Mouse (Mus musculus): ENCODE data around the gene Dop1b. TPM values are rescaled to one million over a fixed set of nuclear protein-coding genes. Genes with fewer than 3 reads are reported as not detected.

Dop1b gene
- polyA plus RNA-seq, 1 experiment = 35.5 TPM

DNA sequence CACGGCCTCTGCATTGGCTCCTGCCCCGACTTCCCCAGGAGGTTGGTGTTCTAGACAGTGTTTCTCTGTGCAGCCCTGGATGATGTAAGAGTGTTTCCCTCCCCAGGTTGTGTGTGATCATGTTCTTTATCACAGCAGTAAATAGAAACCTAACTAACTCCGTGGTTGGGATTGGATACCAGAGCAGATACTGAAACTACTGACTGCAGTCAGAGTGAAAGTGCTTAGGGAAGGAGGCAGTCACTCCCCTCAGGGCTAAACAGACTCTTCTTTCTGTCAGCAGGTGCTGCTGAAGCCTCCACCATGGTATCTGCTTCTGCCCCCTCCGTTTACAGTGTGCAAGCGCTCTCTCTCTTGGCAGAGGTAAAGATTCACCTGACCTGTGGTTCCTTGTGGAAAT, 86.9 kb downstream of the Dop1b start:
- H3K4me1 ChIP-seq (ENCODE audit: control insufficient read depth, insufficient read depth, insufficient read length) = peaks cover 2% of the 10 kb centered on the region; the same call in 1 of the 2 replicates
- no peak for TF ChIP-seq CTCF (IDR thresholded peaks at IDR 0.05; ENCODE audit: extremely low read depth, insufficient read depth, insufficient read length, insufficient replicate concordance)
- TF ChIP-seq POLR2A (IDR thresholded peaks at IDR 0.05; ENCODE audit: low read depth, low read length) = no peak
- H3K4me3 ChIP-seq (ENCODE audit: extremely low read depth, insufficient read depth, insufficient read length) = no peak overlapping the region
- DNase-seq (ENCODE audit: low read depth in 1 of 2, low spot score in 2 of 2) = no peak
- peaks cover 9% of the 10 kb centered on the region for H3K36me3 ChIP-seq (ENCODE audit: control insufficient read depth, insufficient read depth, low read length)
- 60% methylated on average over 5 of the region's 5 CpGs for WGBS
- no peak overlapping the region for H3K27ac ChIP-seq (ENCODE audit: insufficient read depth, low read length)
- no peaks in the 10 kb centered on the region for H3K27me3 ChIP-seq (ENCODE audit: control insufficient read depth, insufficient read depth, low read length)

DNA sequence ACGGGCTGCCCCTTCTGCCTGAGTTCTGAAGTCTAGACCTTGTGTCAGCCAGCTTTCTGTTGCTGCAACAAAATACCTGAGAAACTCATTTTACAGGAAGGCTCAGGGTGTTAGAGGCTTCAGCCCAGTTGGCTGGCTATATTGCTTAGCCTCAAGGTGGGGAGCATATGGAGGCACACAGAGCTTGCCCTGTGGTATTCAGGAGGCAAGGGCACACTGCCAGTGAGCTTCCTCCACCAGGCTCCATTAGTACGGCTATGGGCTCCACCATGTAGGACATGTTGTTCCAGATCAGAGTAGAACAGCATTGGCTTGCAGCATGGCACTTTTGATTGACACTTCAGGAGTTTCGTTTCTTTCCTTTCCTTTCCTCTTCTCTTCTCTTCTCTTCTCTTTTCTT, 87.4 kb downstream of the Dop1b start:
- peaks cover 9% of the 10 kb centered on the region for H3K36me3 ChIP-seq (ENCODE audit: control insufficient read depth, insufficient read depth, low read length)
- WGBS = 71% methylated on average over 3 of the region's 3 CpGs
- peaks cover 2% of the 10 kb centered on the region; the same call in 1 of the 2 replicates for H3K4me1 ChIP-seq (ENCODE audit: control insufficient read depth, insufficient read depth, insufficient read length)
- H3K4me3 ChIP-seq (ENCODE audit: extremely low read depth, insufficient read depth, insufficient read length) = no peak overlapping the region
- no peaks in the 10 kb centered on the region for H3K27me3 ChIP-seq (ENCODE audit: control insufficient read depth, insufficient read depth, low read length)
- no peak for DNase-seq (ENCODE audit: low read depth in 1 of 2, low spot score in 2 of 2)
- TF ChIP-seq CTCF (IDR thresholded peaks at IDR 0.05; ENCODE audit: extremely low read depth, insufficient read depth, insufficient read length, insufficient replicate concordance) = no peak
- TF ChIP-seq POLR2A (IDR thresholded peaks at IDR 0.05; ENCODE audit: low read depth, low read length) = no peak
- no peak overlapping the region for H3K27ac ChIP-seq (ENCODE audit: insufficient read depth, low read length)

DNA sequence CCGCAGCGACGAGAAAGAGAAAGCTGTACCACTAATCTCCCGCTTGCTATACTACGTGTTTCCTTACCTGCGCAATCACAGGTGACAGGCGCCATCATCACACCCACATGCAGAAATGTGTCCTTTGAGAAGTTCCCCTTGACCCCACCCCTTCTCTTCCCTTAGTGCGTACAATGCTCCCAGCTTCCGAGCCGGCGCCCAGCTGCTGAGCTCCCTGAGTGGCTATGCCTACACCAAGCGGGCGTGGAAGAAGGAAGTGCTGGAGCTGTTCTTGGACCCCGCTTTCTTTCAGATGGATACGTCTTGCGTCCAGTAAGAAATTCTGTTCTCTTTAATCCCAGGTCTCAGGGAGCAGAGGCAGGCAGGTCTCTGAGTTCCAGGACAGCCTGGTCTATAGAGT, 88.2 kb downstream of the Dop1b start:
- peaks cover 9% of the 10 kb centered on the region for H3K36me3 ChIP-seq (ENCODE audit: control insufficient read depth, insufficient read depth, low read length)
- no peak for TF ChIP-seq CTCF (IDR thresholded peaks at IDR 0.05; ENCODE audit: extremely low read depth, insufficient read depth, insufficient read length, insufficient replicate concordance)
- H3K27ac ChIP-seq (ENCODE audit: insufficient read depth, low read length) = no peak overlapping the region
- 95% methylated on average over 16 of the region's 16 CpGs for WGBS
- H3K27me3 ChIP-seq (ENCODE audit: control insufficient read depth, insufficient read depth, low read length) = no peaks in the 10 kb centered on the region
- DNase-seq (ENCODE audit: low read depth in 1 of 2, low spot score in 2 of 2) = no peak
- peaks cover 2% of the 10 kb centered on the region; the same call in 1 of the 2 replicates for H3K4me1 ChIP-seq (ENCODE audit: control insufficient read depth, insufficient read depth, insufficient read length)
- no peak overlapping the region for H3K4me3 ChIP-seq (ENCODE audit: extremely low read depth, insufficient read depth, insufficient read length)

DNA sequence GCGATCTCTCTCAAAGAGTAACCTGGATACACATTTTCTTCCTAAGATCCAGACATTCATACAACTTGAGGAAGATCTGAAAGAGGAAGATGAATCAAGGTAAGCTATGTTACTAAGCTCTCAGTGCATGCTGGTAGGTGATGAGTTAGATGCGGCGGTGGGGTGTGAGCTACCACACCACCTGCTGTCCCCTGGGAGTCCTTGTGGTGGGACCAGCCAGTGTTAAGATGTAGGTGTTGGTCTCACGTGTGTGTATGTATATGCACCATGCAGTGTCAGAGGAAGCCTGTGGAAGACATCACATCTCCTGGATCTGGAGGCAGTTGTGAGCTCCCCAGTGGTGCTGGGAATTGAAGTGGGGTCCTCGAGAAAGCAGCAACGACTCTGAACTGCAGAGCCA, 95.5 kb downstream of the Dop1b start:
- peak in 1 of 2 experiments; percentile 48 for DNase-seq (ENCODE audit: low read depth in 1 of 2, low spot score in 2 of 2)
- WGBS = 74% methylated on average over 6 of the region's 6 CpGs
- TF ChIP-seq CTCF (IDR thresholded peaks at IDR 0.05; ENCODE audit: extremely low read depth, insufficient read depth, insufficient read length, insufficient replicate concordance) = no peak
- no peaks in the 10 kb centered on the region for H3K27me3 ChIP-seq (ENCODE audit: control insufficient read depth, insufficient read depth, low read length)
- no peak overlapping the region for H3K27ac ChIP-seq (ENCODE audit: insufficient read depth, low read length)
- no peaks in the 10 kb centered on the region; the same call in 1 of the 2 replicates for H3K36me3 ChIP-seq (ENCODE audit: control insufficient read depth, insufficient read depth, low read length)
- peaks cover 13% of the 10 kb centered on the region; the same call in 1 of the 2 replicates for H3K4me1 ChIP-seq (ENCODE audit: control insufficient read depth, insufficient read depth, insufficient read length)
- H3K4me3 ChIP-seq (ENCODE audit: extremely low read depth, insufficient read depth, insufficient read length) = no peak overlapping the region

DNA sequence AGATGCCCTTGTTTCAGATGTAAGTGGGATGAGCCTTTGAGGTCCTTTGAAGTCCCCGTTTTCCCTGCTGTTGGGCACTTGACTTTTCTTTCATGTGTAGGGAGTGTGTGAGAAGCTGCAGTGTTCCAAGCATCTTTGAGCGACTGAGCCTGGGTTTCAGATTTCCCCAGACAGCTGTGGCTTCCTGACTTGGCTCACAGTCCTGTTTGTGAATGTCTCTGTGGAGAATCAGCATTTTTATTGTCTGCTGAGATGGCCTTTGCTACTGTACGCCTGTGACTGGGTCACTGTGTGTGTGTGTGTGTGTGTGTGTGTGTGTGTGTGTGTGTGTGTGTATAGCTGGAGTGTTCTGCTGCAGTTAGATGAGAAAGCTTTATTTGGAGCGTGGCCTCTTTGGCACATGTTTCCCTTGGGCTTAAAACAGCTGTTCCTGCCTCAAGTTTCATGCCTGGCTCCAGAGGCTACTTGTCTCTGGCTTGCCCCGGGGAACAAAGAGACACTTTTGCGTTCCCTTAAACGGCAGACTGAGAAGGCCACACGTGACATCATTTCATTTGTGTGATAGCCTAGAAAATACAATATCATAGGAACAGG, 96.4 kb downstream of the Dop1b start:
- Histone ChIP-seq H3K36me3 (ENCODE audit: control insufficient read depth, insufficient read depth, low read length) (no peaks in the 10 kb centered on the region; the same call in 1 of the 2 replicates), H3K4me3 (ENCODE audit: extremely low read depth, insufficient read depth, insufficient read length) (no peak overlapping the region), H3K27me3 (ENCODE audit: control insufficient read depth, insufficient read depth, low read length) (no peaks in the 10 kb centered on the region), H3K4me1 (ENCODE audit: control insufficient read depth, insufficient read depth, insufficient read length) (peaks cover 13% of the 10 kb centered on the region; the same call in 1 of the 2 replicates), H3K27ac (ENCODE audit: insufficient read depth, low read length) (no peak overlapping the region)
- no peak for DNase-seq (ENCODE audit: low read depth in 1 of 2, low spot score in 2 of 2)
- WGBS = 36% methylated on average over 8 of the region's 8 CpGs
- TF ChIP-seq CTCF (IDR thresholded peaks at IDR 0.05; ENCODE audit: extremely low read depth, insufficient read depth, insufficient read length, insufficient replicate concordance) (no peak), POLR2A (IDR thresholded peaks at IDR 0.05; ENCODE audit: low read depth, low read length) (no peak)

DNA sequence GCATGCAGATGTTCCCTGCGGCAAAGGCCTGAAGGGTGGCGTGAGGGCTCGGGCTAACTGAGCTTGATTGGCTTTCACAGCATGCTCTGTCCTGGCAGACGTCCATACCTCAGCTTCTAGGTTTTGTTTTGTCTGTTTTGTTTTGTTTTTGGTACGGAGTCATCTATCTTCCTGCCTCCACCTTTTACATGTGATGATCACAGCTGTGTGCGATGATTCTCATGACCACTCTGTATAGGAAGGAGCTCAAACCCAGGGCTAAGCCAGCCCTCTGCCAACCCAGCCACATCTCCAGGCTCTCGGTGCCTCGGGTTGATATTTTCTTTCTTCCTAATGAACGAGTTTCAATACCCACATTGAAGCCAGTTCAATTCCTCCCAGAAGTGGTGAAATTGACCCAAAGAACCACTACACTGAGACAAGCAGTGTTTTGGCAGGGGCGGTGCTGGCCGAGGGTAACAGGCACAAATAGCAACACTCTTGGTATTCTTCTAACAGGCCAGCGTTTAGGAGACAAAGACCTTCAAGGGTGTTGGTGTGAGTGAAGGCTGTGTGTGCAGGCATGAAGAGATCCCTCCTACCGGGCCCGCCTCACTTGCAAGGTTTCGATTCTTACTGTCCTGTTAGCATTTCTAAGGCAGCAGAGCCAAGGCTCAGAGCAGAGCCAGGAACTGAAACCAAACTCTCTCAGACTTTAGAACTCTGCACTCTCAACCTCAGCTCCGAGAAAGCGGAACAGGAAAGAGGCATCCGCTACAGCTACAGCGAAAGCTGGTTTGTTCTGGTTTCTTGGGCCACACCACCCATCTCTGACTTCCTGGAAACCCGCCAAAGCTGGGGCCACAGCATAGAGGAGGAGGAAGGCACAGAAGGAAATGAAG, 104.4 kb downstream of the Dop1b start:
- H3K4me1 ChIP-seq (ENCODE audit: control insufficient read depth, insufficient read depth, insufficient read length) = peaks cover 32% of the 10 kb centered on the region
- TF ChIP-seq POLR2A (IDR thresholded peaks at IDR 0.05; ENCODE audit: low read depth, low read length) (peak; percentile 68), CTCF (IDR thresholded peaks at IDR 0.05; ENCODE audit: extremely low read depth, insufficient read depth, insufficient read length, insufficient replicate concordance) (no peak)
- peak; percentile 88 to 96 for DNase-seq (ENCODE audit: low read depth in 1 of 2, low spot score in 2 of 2)
- H3K27me3 ChIP-seq (ENCODE audit: control insufficient read depth, insufficient read depth, low read length) = no peaks in the 10 kb centered on the region
- H3K27ac ChIP-seq (ENCODE audit: insufficient read depth, low read length) = peak overlapping the region; percentile 98
- H3K4me3 ChIP-seq (ENCODE audit: extremely low read depth, insufficient read depth, insufficient read length) = peak overlapping the region; percentile 34; the same call in 1 of the 2 replicates
- 2% methylated on average over 20 of the region's 20 CpGs for WGBS
- no peaks in the 10 kb centered on the region for H3K36me3 ChIP-seq (ENCODE audit: control insufficient read depth, insufficient read depth, low read length)

All from spleen, adult 2 months (tissue).